ENCODE assay signal across 16 mouse cellular contexts in the genomic region with DNA sequence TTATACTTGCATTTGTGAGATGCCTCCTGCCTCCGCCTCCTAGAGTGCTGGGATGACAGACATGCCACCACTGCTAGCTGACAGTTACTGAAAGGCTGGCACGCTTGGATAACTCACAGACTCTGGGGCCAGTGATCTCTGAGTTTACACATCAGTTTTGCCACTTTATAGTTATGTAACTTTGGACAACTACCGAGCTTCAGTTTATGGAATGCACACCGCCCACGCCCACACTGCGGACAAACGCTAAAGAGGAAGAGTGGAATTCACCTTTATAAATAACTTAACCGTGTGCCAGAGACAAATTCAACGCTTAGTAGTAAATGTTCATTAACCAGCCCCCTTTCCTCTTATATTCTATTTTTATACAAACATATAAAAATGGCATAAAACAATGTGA. TPM values are rescaled to one million over a fixed set of nuclear protein-coding genes. Genes with fewer than 3 reads are reported as not detected.
DNase-seq lines count a peak whose midpoint lies in the region; ATAC-seq and TF ChIP-seq lines count a peak whose summit lies in the region.
"Had no signal": no experiment of that assay in that cellular context is flagged by ENCODE, and none has a peak within 500 bp of the region (broad histone marks: within the 10 kb centered on the region; RNA-seq: fewer than 3 reads in every experiment).

No protein-coding gene starts in this region.

- H3K36me3 ChIP-seq in heart, adult 2 months (ENCODE audit: control insufficient read depth, insufficient read depth, low read length) = peaks cover 2% of the 10 kb centered on the region
- no peaks in the 10 kb centered on the region for H3K36me3 ChIP-seq in liver, embryonic 11.5 days (ENCODE audit: control insufficient read depth, insufficient read depth, low read length)
- H3K36me3 ChIP-seq in liver, embryonic 14.5 days (replicated peaks; ENCODE audit: control insufficient read depth, insufficient read depth, low read depth) = peaks cover 13% of the 10 kb centered on the region
- no peaks in the 10 kb centered on the region for H3K36me3 ChIP-seq in hindbrain, embryonic 13.5 days
- H3K36me3 ChIP-seq: forebrain, embryonic 12.5 days; intestine, embryonic 15.5 days; limb, embryonic 12.5 days; midbrain, embryonic 13.5 days had no signal

- H3K9ac ChIP-seq in heart, adult 2 months (ENCODE audit: low read depth, low read length) = peak overlapping the region; percentile 6; the same call in 1 of the 2 replicates
- no peak overlapping the region for H3K9ac ChIP-seq in liver, embryonic 11.5 days (ENCODE audit: low read depth, low read length)
- H3K9ac ChIP-seq in liver, embryonic 14.5 days (replicated peaks) = no peak overlapping the region; the same call in 1 of the 2 replicates
- no peak overlapping the region for H3K9ac ChIP-seq in hindbrain, embryonic 13.5 days
- H3K9ac ChIP-seq: forebrain, embryonic 12.5 days; hindbrain, embryonic 14.5 days; intestine, embryonic 15.5 days; limb, embryonic 12.5 days; midbrain, embryonic 13.5 days had no signal

- intact Hi-C loops in heart, adult 2 months (cut with DNase I) = no loop called here

- TF ChIP-seq EP300 in heart, adult 2 months (IDR thresholded peaks at IDR 0.05; ENCODE audit: insufficient read depth, low read depth, low read length) = no peak
- TF ChIP-seq EP300 in liver, embryonic 14.5 days (IDR thresholded peaks at IDR 0.05; ENCODE audit: low read depth) = no peak

- peak overlapping the region; percentile 89 for H3K4me2 ChIP-seq in liver, embryonic 11.5 days
- peak overlapping the region; percentile 88 for H3K4me2 ChIP-seq in liver, embryonic 14.5 days (ENCODE audit: low read depth)
- H3K4me2 ChIP-seq in hindbrain, embryonic 13.5 days = no peak overlapping the region
- H3K4me2 ChIP-seq: forebrain, embryonic 12.5 days; hindbrain, embryonic 14.5 days; intestine, embryonic 15.5 days; limb, embryonic 12.5 days; midbrain, embryonic 13.5 days had no signal

- no peak for DNase-seq in heart, adult 2 months
- DNase-seq in heart, postnatal 4 days = no peak
- no peak for DNase-seq in liver, embryonic 11.5 days (ENCODE audit: low spot score)
- DNase-seq in liver = no peak
- DNase-seq in liver, embryonic 14.5 days (ENCODE audit: low read depth in 3 of 3, low spot score in 3 of 3) = no peak
- peak; percentile 72 for DNase-seq in lung, postnatal 36 days
- DNase-seq: cerebellum, adult 9-11 months; gastrocnemius, postnatal 25 days; kidney, postnatal 4 days; retina, postnatal 1 day had no signal

- H3K79me2 ChIP-seq in heart, adult 2 months (replicated peaks; ENCODE audit: control insufficient read depth, insufficient read depth, low read length) = no peaks in the 10 kb centered on the region

- no peak overlapping the region; the same call in 1 of the 2 replicates for H3K4me3 ChIP-seq in heart, adult 2 months
- H3K4me3 ChIP-seq in liver, embryonic 11.5 days (ENCODE audit: low read depth, low read length) = peak overlapping the region; percentile 66; the same call in 1 of the 2 replicates
- H3K4me3 ChIP-seq in liver, embryonic 14.5 days (ENCODE audit: insufficient read depth in 1 of 2, low read depth in 2 of 2, low read length in 2 of 2) = peak overlapping the region; percentile 83 to 91
- no peak overlapping the region for H3K4me3 ChIP-seq in hindbrain, embryonic 13.5 days
- H3K4me3 ChIP-seq: forebrain, embryonic 12.5 days; intestine, embryonic 15.5 days; midbrain, embryonic 13.5 days had no signal

- peaks cover 10% of the 10 kb centered on the region for H3K4me1 ChIP-seq in heart, adult 2 months (ENCODE audit: control insufficient read depth, insufficient read depth, low read length)
- peaks cover 35% of the 10 kb centered on the region for H3K4me1 ChIP-seq in liver, embryonic 11.5 days (replicated peaks; ENCODE audit: control insufficient read depth, insufficient read depth, low read length)
- H3K4me1 ChIP-seq in liver, embryonic 14.5 days (replicated peaks; ENCODE audit: control insufficient read depth in 2 of 2, insufficient read depth in 2 of 2, low read length in 1 of 2) = peaks cover 25 to 41% of the 10 kb centered on the region in 2 experiments
- H3K4me1 ChIP-seq in hindbrain, embryonic 13.5 days (replicated peaks) = no peaks in the 10 kb centered on the region
- H3K4me1 ChIP-seq: midbrain, embryonic 13.5 days had no signal

- 0 out of 2 replicates have a peak, but pooled peaks have one; percentile 17 for TF ChIP-seq POLR2A in heart, adult 2 months (IDR thresholded peaks at IDR 0.05; ENCODE audit: insufficient read depth, low read depth, low read length)

- H3K27me3 ChIP-seq in heart, adult 2 months (ENCODE audit: control insufficient read depth, insufficient read depth, low read length) = no peaks in the 10 kb centered on the region
- H3K27me3 ChIP-seq in liver, embryonic 11.5 days (replicated peaks; ENCODE audit: control insufficient read depth, insufficient read depth, low read length) = no peaks in the 10 kb centered on the region
- no peaks in the 10 kb centered on the region for H3K27me3 ChIP-seq in liver, embryonic 14.5 days (ENCODE audit: control insufficient read depth, insufficient read depth, low read length)
- H3K27me3 ChIP-seq in hindbrain, embryonic 13.5 days = no peaks in the 10 kb centered on the region
- H3K27me3 ChIP-seq: forebrain, embryonic 12.5 days; intestine, embryonic 15.5 days; midbrain, embryonic 13.5 days had no signal

- H3K9me3 ChIP-seq in liver, embryonic 11.5 days (ENCODE audit: control insufficient read depth, low read length) = no peaks in the 10 kb centered on the region
- no peaks in the 10 kb centered on the region for H3K9me3 ChIP-seq in liver, embryonic 14.5 days (ENCODE audit: control insufficient read depth, low read length)
- no peaks in the 10 kb centered on the region for H3K9me3 ChIP-seq in hindbrain, embryonic 13.5 days
- H3K9me3 ChIP-seq: forebrain, embryonic 12.5 days; intestine, embryonic 15.5 days; limb, embryonic 12.5 days; midbrain, embryonic 13.5 days had no signal

- ATAC-seq in liver, embryonic 11.5 days (replicated peaks; ENCODE audit: low FRiP score) = no peak
- no peak for ATAC-seq in liver, embryonic 14.5 days (ENCODE audit: insufficient read depth)
- no peak for ATAC-seq in hindbrain, embryonic 13.5 days (ENCODE audit: low FRiP score)
- ATAC-seq: intestine, embryonic 15.5 days; midbrain, embryonic 13.5 days had no signal

- WGBS in heart, adult 2 months = 47% methylated on average over 9 of the region's 9 CpGs
- WGBS in liver, embryonic 11.5 days = 88% methylated on average over 9 of the region's 9 CpGs
- 76% methylated on average over 9 of the region's 9 CpGs for WGBS in liver, embryonic 14.5 days (ENCODE audit: insufficient replicate concordance)
- 92% methylated on average over 9 of the region's 9 CpGs for WGBS in hindbrain, embryonic 13.5 days

- no peak for TF ChIP-seq CTCF in heart, adult 2 months (IDR thresholded peaks at IDR 0.05)
- no peak for TF ChIP-seq CTCF in liver, embryonic 14.5 days (IDR thresholded peaks at IDR 0.05; ENCODE audit: low read depth)

- H3K27ac ChIP-seq in heart, adult 2 months = no peak overlapping the region
- H3K27ac ChIP-seq in liver, embryonic 11.5 days (ENCODE audit: low read depth, low read length) = no peak overlapping the region
- no peak overlapping the region for H3K27ac ChIP-seq in liver, embryonic 14.5 days
- H3K27ac ChIP-seq in hindbrain, embryonic 13.5 days = no peak overlapping the region
- H3K27ac ChIP-seq: forebrain, embryonic 12.5 days; hindbrain, embryonic 14.5 days; intestine, embryonic 15.5 days; limb, embryonic 12.5 days; midbrain, embryonic 13.5 days had no signal

RNA-seq across cellular contexts. Expression of a gene that starts 2.4 kb away (rescaled TPM):
- 10 to 100 TPM in 1 of 2 experiments, 1 to 10 TPM in 1; 7.5 to 16.3 TPM for total RNA-seq in heart, adult 2 months (2021)
- polyA plus RNA-seq in heart, adult 2 months (2012; rRNA removed) = 16.0 and 20.1 TPM in 2 replicates
- total RNA-seq in heart, postnatal 4 days (2021) = 1 to 10 TPM; 5.4 to 6.7 TPM
- polyA plus RNA-seq in liver, embryonic 11.5 days (2014; fragmentation: Nextera tagmentation; extraction: Ambion mirVana) = 4.7 and 5.2 TPM in 2 replicates
- 7.2 and 8.8 TPM in 2 replicates for polyA plus RNA-seq in liver, embryonic 14.5 days (2012; rRNA removed)
- 14.3 and 16.6 TPM in 2 replicates for polyA plus RNA-seq in liver, embryonic 14.5 days (2014; fragmentation: Nextera tagmentation; extraction: Ambion mirVana)
- 0.91 and 1.3 TPM in 2 replicates for polyA plus RNA-seq in hindbrain, embryonic 13.5 days (2015; fragmentation: Nextera tagmentation; extraction: Ambion mirVana)

RNA-seq across cellular contexts. Expression of a gene that starts 35.9 kb away (rescaled TPM):
- total RNA-seq in heart, adult 2 months (2021) = not detected
- 0.32 and 20.1 TPM in 2 replicates for polyA plus RNA-seq in heart, adult 2 months (2012; rRNA removed)
- total RNA-seq in heart, postnatal 4 days (2021) = 1 to 10 TPM; 2.7 to 3.3 TPM
- polyA plus RNA-seq in liver, embryonic 11.5 days (2014; fragmentation: Nextera tagmentation; extraction: Ambion mirVana) = 7.2 and 8.8 TPM in 2 replicates
- polyA plus RNA-seq in liver, embryonic 14.5 days (2012; rRNA removed) = 4.9 and 7.4 TPM in 2 replicates
- polyA plus RNA-seq in liver, embryonic 14.5 days (2014; fragmentation: Nextera tagmentation; extraction: Ambion mirVana) = 24.5 and 29.8 TPM in 2 replicates
- 1.4 and 2.6 TPM in 2 replicates for polyA plus RNA-seq in hindbrain, embryonic 13.5 days (2015; fragmentation: Nextera tagmentation; extraction: Ambion mirVana)
- total RNA-seq: gastrocnemius, postnatal 25 days had no signal

Comparison
In these comparisons a context has a peak if more than half of its experiments do, and no peak if none do; other contexts are left out.
1. H3K4me3 ChIP-seq: peak in liver, embryonic 11.5 days (single experiment) and liver, embryonic 14.5 days (2 of 2); none in heart, adult 2 months (single experiment) and hindbrain, embryonic 13.5 days (single experiment).